Mouse (Mus musculus) E14TG2a.4 (cell line): ENCODE data around the gene Paqr7.

ENCODE experiments used
- CTCF ChIP-seq: conservative IDR thresholded peaks from 2 replicates; pipeline ENCODE4 v1.5.1; 2014; ENCODE audit warnings: low read length
- NANOG ChIP-seq: IDR thresholded peaks from 2 replicates; pipeline ENCODE4 v1.6.1; 2014; ENCODE audit warnings: borderline replicate concordance, low read length, mixed read lengths
- POU5F1 ChIP-seq: IDR thresholded peaks from 2 replicates; pipeline ENCODE4 v1.6.1; 2014; ENCODE audit warnings: low read length, borderline replicate concordance

DNA sequence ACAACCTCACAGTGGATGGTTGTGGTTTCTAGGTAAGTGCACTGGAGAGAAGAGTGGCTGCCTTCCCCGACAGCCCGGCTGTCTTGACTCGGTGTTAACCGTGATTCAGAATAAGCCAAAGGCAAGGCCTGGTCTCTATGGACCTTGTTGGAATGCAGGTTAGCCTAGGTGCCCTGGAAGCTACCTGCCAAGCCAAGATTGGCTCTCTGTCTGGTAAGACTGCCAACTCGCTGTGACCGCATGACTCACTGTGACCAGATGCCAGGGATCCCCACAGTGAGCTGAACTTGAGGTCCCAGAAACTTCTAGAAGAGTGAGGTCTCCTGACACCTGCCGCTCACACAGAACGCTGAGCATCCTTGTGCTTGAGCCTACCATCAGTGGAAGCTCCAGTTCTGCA is 19.6 kb upstream of the Paqr7 start:
- no peak for TF ChIP-seq CTCF
- no peak for TF ChIP-seq NANOG
- no peak for TF ChIP-seq POU5F1
